Mouse (Mus musculus) stomach, postnatal 0 days (tissue): ENCODE measurements around the gene Synpo2l.

Source experiments
- CTCF ChIP-seq: IDR thresholded peaks from 2 replicates; pipeline ENCODE4 v1.5.1; 2016; ENCODE audit warnings: antibody characterized with exemption, low read depth, mild to moderate bottlenecking, moderate library complexity
- EP300 ChIP-seq: optimal IDR thresholded peaks from 2 replicates; pipeline ENCODE3; 2016; ENCODE audit warnings: antibody characterized with exemption

- TF ChIP-seq CTCF (no peak), EP300 (no peak)
Observed at GRCm38 (mm10) chr14:20700362-20700761, 32.2 kb upstream of the Synpo2l start.
